8 mouse cellular contexts compared by ENCODE assay signal in genomic region chr4:150488096-150488748, GRCm38 (mm10).
DNase-seq lines count a peak whose midpoint lies in the region; ATAC-seq lines count a peak whose summit lies in the region.

No protein-coding gene starts in this region.

- WGBS in forebrain, embryonic 16.5 days, result 11% methylated on average over 12 of the region's 12 CpGs
- WGBS in liver, embryonic 13.5 days (ENCODE audit: insufficient replicate concordance), result 30% methylated on average over 12 of the region's 12 CpGs

- DNase-seq in 416B (ENCODE audit: low read depth), result peak; percentile 61
- DNase-seq in cerebellum, adult 11 months, result peak; percentile 66
- peak; percentile 72 for DNase-seq in heart, postnatal 25 days (ENCODE audit: low spot score)
- peak; percentile 81 to 87 for DNase-seq in kidney, postnatal 4 days
- peak; percentile 18 for DNase-seq in liver, embryonic 13.5 days
- peak; percentile 3 to 54 for DNase-seq in natural killer cell, adult 2 months (ENCODE audit: low spot score in 2 of 2)
- peak; percentile 69 for DNase-seq in splenic B cell, adult 2 months (ENCODE audit: low read depth, low spot score)

- H3K4me2 ChIP-seq in forebrain, embryonic 16.5 days (ENCODE audit: low read length), result peak overlapping the region; percentile 71
- H3K4me2 ChIP-seq in liver, embryonic 13.5 days, result peak overlapping the region; percentile 32

- intact Hi-C loops in heart, postnatal 25 days (cut with DNase I), result loop anchor here (5.0 kb wide), 1 partner anchor 79 kb away; no protein-coding TSS in a partner anchor

- H3K36me3 ChIP-seq in forebrain, embryonic 16.5 days (ENCODE audit: control insufficient read depth, insufficient read depth), result no peaks in the 10 kb centered on the region
- no peaks in the 10 kb centered on the region for H3K36me3 ChIP-seq in liver, embryonic 13.5 days
- H3K36me3 ChIP-seq in splenic B cell, adult 2 months (ENCODE audit: control insufficient read depth, insufficient read depth, low read length, poor library complexity, severe bottlenecking), result no peaks in the 10 kb centered on the region

- peak overlapping the region; percentile 84 for H3K27ac ChIP-seq in forebrain, embryonic 16.5 days (ENCODE audit: low read length)
- peak overlapping the region; percentile 24 for H3K27ac ChIP-seq in liver, embryonic 13.5 days

- peak; percentile 99 for ATAC-seq in forebrain, embryonic 16.5 days
- peak; percentile 78 for ATAC-seq in liver, embryonic 13.5 days (ENCODE audit: low read depth)

- peak overlapping the region; percentile 51 for H3K9ac ChIP-seq in forebrain, embryonic 16.5 days (replicated peaks; ENCODE audit: low read depth, low read length)
- peak overlapping the region; percentile 1; the same call in 1 of the 2 replicates for H3K9ac ChIP-seq in liver, embryonic 13.5 days

- H3K9me3 ChIP-seq in forebrain, embryonic 16.5 days (ENCODE audit: control insufficient read depth, low read length), result no peaks in the 10 kb centered on the region
- no peaks in the 10 kb centered on the region for H3K9me3 ChIP-seq in liver, embryonic 13.5 days (replicated peaks)

- peak overlapping the region; percentile 45 for H3K4me3 ChIP-seq in forebrain, embryonic 16.5 days (replicated peaks; ENCODE audit: low read length)
- no peak overlapping the region; the same call in 1 of the 2 replicates for H3K4me3 ChIP-seq in liver, embryonic 13.5 days (replicated peaks)

- H3K4me1 ChIP-seq in forebrain, embryonic 16.5 days (replicated peaks; ENCODE audit: control insufficient read depth, insufficient read depth, low read length), result peaks cover 33% of the 10 kb centered on the region
- H3K4me1 ChIP-seq in liver, embryonic 13.5 days (replicated peaks), result peaks cover 44% of the 10 kb centered on the region

- no peaks in the 10 kb centered on the region for H3K27me3 ChIP-seq in forebrain, embryonic 16.5 days (replicated peaks; ENCODE audit: control insufficient read depth, insufficient read depth, low read length)
- no peaks in the 10 kb centered on the region for H3K27me3 ChIP-seq in liver, embryonic 13.5 days
- H3K27me3 ChIP-seq in splenic B cell, adult 2 months (ENCODE audit: control insufficient read depth, insufficient read depth, low read length, poor library complexity, severe bottlenecking), result no peaks in the 10 kb centered on the region; the same call in 1 of the 2 replicates

Comparison
In these comparisons a context has a peak if more than half of its experiments do, and no peak if none do; other contexts are left out.
1. DNase-seq: peak in every context shown above with its lines; median percentile 84 in kidney, postnatal 4 days; 72 in heart, postnatal 25 days; 69 in splenic B cell, adult 2 months; 66 in cerebellum, adult 11 months; 61 in 416B; 28 in natural killer cell, adult 2 months; 18 in liver, embryonic 13.5 days.